10 mouse cellular contexts compared by ENCODE assay signal in genomic region chr2:105659926-105660873, GRCm38 (mm10). TPM values are rescaled to one million over a fixed set of nuclear protein-coding genes. Genes with fewer than 3 reads are reported as not detected.
A peak's percentile ranks its signal among the peaks of the same experiment; 100 is the strongest.
DNase-seq lines count a peak whose midpoint lies in the region; ATAC-seq lines count a peak whose summit lies in the region.
"Had no signal": no experiment of that assay in that cellular context is flagged by ENCODE, and none has a peak within 500 bp of the region (broad histone marks: within the 10 kb centered on the region; RNA-seq: fewer than 3 reads in every experiment).

No protein-coding gene starts in this region.

- 1% methylated on average over 41 of the region's 41 CpGs for WGBS in kidney, embryonic 16.5 days
- WGBS in hindbrain, embryonic 14.5 days: 2% methylated on average over 41 of the region's 41 CpGs
- WGBS in neural tube, embryonic 14.5 days: 2% methylated on average over 41 of the region's 41 CpGs

- no peaks in the 10 kb centered on the region for H3K9me3 ChIP-seq in kidney, embryonic 16.5 days (ENCODE audit: low read length)
- no peaks in the 10 kb centered on the region for H3K9me3 ChIP-seq in hindbrain, embryonic 14.5 days (ENCODE audit: control insufficient read depth, low read length)
- no peaks in the 10 kb centered on the region for H3K9me3 ChIP-seq in neural tube, embryonic 14.5 days (ENCODE audit: control insufficient read depth, low read length)

- H3K9ac ChIP-seq in kidney, embryonic 16.5 days (replicated peaks; ENCODE audit: low read length): no peak overlapping the region
- H3K9ac ChIP-seq in hindbrain, embryonic 14.5 days: no peak overlapping the region
- H3K9ac ChIP-seq in neural tube, embryonic 14.5 days (replicated peaks; ENCODE audit: low read depth, low read length): no peak overlapping the region

- ATAC-seq in kidney, embryonic 16.5 days (ENCODE audit: low FRiP score, low TSS enrichment): peak; percentile 49; the same call in 1 of the 2 replicates
- ATAC-seq in hindbrain, embryonic 14.5 days (ENCODE audit: low FRiP score): peak; percentile 54; the same call in 1 of the 2 replicates
- ATAC-seq in neural tube, embryonic 14.5 days (ENCODE audit: low read depth): peak; percentile 70
- ATAC-seq: Patski had no signal

- no peak overlapping the region for H3K4me3 ChIP-seq in kidney, embryonic 16.5 days (ENCODE audit: low read length)
- H3K4me3 ChIP-seq in hindbrain, embryonic 14.5 days (replicated peaks; ENCODE audit: low read length): peak overlapping the region; percentile 3; the same call in 1 of the 2 replicates
- H3K4me3 ChIP-seq in neural tube, embryonic 14.5 days (ENCODE audit: low read depth, low read length): no peak overlapping the region; the same call in 1 of the 2 replicates

- H3K27me3 ChIP-seq in kidney, embryonic 16.5 days (ENCODE audit: insufficient read depth, low read length): peaks cover 96% of the 10 kb centered on the region
- H3K27me3 ChIP-seq in hindbrain, embryonic 14.5 days (ENCODE audit: control insufficient read depth, insufficient read depth, low read length): peaks cover 86% of the 10 kb centered on the region
- peaks cover 46% of the 10 kb centered on the region for H3K27me3 ChIP-seq in neural tube, embryonic 14.5 days (ENCODE audit: control insufficient read depth, insufficient read depth, low read length)

- H3K4me1 ChIP-seq in kidney, embryonic 16.5 days (ENCODE audit: insufficient read depth, low read length): no peaks in the 10 kb centered on the region
- no peaks in the 10 kb centered on the region for H3K4me1 ChIP-seq in hindbrain, embryonic 14.5 days (replicated peaks; ENCODE audit: control insufficient read depth, insufficient read depth, low read length)
- H3K4me1 ChIP-seq in neural tube, embryonic 14.5 days (ENCODE audit: control insufficient read depth, insufficient read depth, low read length): 0 out of 2 replicates have a peak, but pooled peaks cover 2% of the 10 kb centered on the region

- no peak for DNase-seq in kidney, adult 11 months
- DNase-seq in embryo, embryonic 10.5 days (ENCODE audit: low spot score): peak; percentile 64
- DNase-seq in hindbrain, embryonic 14.5 days (ENCODE audit: low spot score): no peak
- no peak for DNase-seq in testis, postnatal 10 days (ENCODE audit: low spot score)
- no peak for DNase-seq in gastrocnemius, postnatal 10 days
- no peak for DNase-seq in spleen, adult 18-20 months

- no peak overlapping the region for H3K27ac ChIP-seq in kidney, embryonic 16.5 days (ENCODE audit: low read length)
- no peak overlapping the region for H3K27ac ChIP-seq in hindbrain, embryonic 14.5 days
- H3K27ac ChIP-seq in neural tube, embryonic 14.5 days (ENCODE audit: low read depth, low read length): no peak overlapping the region

- H3K4me2 ChIP-seq in kidney, embryonic 16.5 days (replicated peaks; ENCODE audit: low read depth, low read length): no peak overlapping the region
- peak overlapping the region; percentile 37 for H3K4me2 ChIP-seq in hindbrain, embryonic 14.5 days (replicated peaks)
- H3K4me2 ChIP-seq in neural tube, embryonic 14.5 days (ENCODE audit: low read depth, low read length): peak overlapping the region; percentile 9; the same call in 1 of the 2 replicates

- no peaks in the 10 kb centered on the region for H3K36me3 ChIP-seq in kidney, embryonic 16.5 days (ENCODE audit: insufficient read depth, low read length)
- no peaks in the 10 kb centered on the region for H3K36me3 ChIP-seq in hindbrain, embryonic 14.5 days (replicated peaks; ENCODE audit: control insufficient read depth, insufficient read depth)
- H3K36me3 ChIP-seq in neural tube, embryonic 14.5 days (ENCODE audit: control insufficient read depth, insufficient read depth, low read length): no peaks in the 10 kb centered on the region

RNA-seq across cellular contexts. Expression of gene Pax6, which starts 8.5 kb away (rescaled TPM):
- 0.09 and 0.13 TPM in 2 replicates for polyA plus RNA-seq in kidney, embryonic 16.5 days (2015; fragmentation: Nextera tagmentation; extraction: Ambion mirVana)
- polyA plus RNA-seq in hindbrain, embryonic 14.5 days (2014; fragmentation: Nextera tagmentation; extraction: Ambion mirVana): 26.9 and 28.1 TPM in 2 replicates
- 13.3 and 13.5 TPM in 2 replicates for polyA plus RNA-seq in neural tube, embryonic 14.5 days (2014; fragmentation: Nextera tagmentation; extraction: Ambion mirVana)
- total RNA-seq in gastrocnemius, postnatal 10 days (2021): not detected
- total RNA-seq: neutrophil, adult 5-6 weeks had no signal
- polyA plus RNA-seq: Patski had no signal

Comparison
In these comparisons a context has a peak if more than half of its experiments do, and no peak if none do; other contexts are left out.
1. RNA of gene Pax6, which starts 8.5 kb away (polyA plus RNA-seq): 26.9 to 28.1 TPM in hindbrain, embryonic 14.5 days and 13.3 to 13.5 TPM in neural tube, embryonic 14.5 days; 0.09 to 0.13 TPM in kidney, embryonic 16.5 days; every median in the first group is over 10 times any median in the second.
2. Peak in every context shown above with its lines, with median percentiles within 50 percentile points of each other: ATAC-seq.